Mouse (Mus musculus) left cerebral cortex, postnatal 25 days (tissue): Measurements from ENCODE around the gene Hacd4. TPM values are rescaled to one million over a fixed set of nuclear protein-coding genes. Genes with fewer than 3 reads are reported as not detected.

Experiments
- DNase-seq, 2 experiments: peaks; one replicate each; pipeline ENCODE4 v3.0.0; 2022; ENCODE audit warnings: low spot score in 2 of 2, mixed read lengths in 1 of 2
- intact Hi-C: fragments of 180-260 bp; cut with DNase I; formaldehyde crosslinking; loops from one replicate; pipeline ENCODE4 v1.15.1; 2025
- total RNA-seq, 2 experiments: library from RNA; stranded (reverse); gene quantifications; 2 replicates each; pipeline ENCODE4 v1.2.3; 2021

Gene Hacd4
- 1 to 10 TPM; 1.1 to 2.0 TPM for total RNA-seq

DNA sequence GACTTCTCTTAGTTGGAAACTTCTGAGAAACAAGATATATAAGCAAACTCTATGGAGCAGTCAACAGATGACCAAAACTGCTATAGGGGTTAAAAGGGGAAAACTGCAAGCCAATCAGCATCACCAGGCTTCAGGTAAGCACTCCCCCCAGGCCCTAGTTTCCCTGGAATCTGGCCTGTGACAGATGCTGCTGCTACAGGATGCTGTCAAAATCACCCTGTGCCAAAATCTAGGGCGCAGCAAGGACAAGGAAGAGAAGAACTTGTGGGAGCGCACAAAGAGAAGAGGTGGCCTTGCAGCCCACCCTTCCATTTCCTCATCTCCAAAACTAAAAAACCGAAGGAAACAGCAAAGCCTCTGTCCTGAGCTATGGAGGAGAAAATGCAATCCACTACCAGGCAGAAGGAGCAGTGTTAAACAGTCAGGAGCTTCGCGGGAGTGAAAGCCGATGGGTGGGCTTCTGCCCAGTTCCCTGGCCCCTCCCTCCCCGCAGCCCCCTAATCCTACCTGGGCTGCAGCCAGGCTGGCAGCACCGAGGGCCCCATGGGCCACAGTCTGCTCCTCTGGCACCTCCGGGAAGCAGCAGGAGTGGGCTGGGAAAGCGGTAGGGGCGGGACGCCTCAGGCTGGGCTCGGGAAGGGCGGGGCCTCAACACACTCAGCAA is at the start of gene Hacd4:
Gene Hacd4 (minus strand): TSS at position 603 of the 664 bp plus-strand sequence.
- intact Hi-C loops = no loop called here
- DNase-seq = peak in 1 of 2 experiments; percentile 14

DNA sequence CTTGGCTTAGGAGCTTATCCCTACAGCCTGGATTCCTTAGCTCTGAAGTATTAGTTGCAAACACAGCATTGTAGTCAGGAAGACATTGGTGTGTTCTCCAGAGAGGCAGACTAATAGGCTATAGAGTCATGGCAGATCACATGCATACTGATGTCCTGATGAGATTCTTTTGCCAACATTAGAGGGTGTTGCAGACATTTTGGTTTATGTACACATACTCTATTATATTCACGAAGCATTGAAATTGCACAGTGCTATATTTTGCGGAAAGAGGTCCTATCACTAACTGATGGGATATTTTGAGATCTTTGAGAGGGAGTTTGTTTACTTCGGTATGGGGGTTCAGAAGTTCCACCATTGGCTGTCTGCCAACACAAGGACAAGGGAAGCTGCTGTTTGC is 49.4 kb upstream of the Hacd4 start:
- DNase-seq = no peak
- intact Hi-C loops = no loop called here

DNA sequence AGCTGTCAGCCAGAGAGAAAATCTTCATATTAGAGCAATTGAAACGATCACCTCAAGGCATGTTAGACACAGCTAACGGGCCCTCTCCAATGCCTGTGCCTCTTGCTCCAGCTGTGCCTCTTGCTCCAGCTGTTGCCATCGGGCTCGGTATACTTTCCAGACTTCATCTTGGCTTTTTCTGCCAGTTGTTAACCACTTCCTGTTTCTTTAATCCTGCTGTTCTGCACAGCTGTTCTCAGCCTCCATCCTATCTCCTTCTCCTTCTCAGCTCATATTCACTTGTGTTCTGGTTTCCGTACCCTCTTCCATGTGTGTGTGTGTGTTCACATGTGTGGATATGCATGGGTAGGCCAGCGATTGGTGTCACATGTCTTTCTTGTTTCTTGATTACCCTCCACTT is 41.4 kb upstream of the Hacd4 start:
- DNase-seq = no peak
- intact Hi-C loops = no loop called here

DNA sequence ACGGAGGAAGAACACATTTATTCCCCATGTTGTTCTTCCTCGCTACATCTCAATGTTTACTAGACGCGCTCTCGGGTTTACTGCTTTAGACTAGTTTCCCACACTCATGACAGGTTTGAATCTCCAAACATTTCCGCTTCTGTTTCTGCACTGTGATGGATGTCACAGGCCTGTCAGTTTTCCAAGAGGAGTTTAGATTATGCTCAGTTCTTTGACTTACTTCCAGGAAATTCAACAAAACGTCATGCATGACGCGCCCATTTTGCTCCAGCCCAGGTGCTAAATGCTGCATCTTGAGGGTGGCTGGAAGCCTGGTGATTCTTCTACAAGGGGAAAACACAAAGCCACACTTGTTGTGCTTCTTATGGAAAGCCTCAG is 40.1 kb upstream of the Hacd4 start:
- no peak for DNase-seq
- intact Hi-C loops = no loop called here

DNA sequence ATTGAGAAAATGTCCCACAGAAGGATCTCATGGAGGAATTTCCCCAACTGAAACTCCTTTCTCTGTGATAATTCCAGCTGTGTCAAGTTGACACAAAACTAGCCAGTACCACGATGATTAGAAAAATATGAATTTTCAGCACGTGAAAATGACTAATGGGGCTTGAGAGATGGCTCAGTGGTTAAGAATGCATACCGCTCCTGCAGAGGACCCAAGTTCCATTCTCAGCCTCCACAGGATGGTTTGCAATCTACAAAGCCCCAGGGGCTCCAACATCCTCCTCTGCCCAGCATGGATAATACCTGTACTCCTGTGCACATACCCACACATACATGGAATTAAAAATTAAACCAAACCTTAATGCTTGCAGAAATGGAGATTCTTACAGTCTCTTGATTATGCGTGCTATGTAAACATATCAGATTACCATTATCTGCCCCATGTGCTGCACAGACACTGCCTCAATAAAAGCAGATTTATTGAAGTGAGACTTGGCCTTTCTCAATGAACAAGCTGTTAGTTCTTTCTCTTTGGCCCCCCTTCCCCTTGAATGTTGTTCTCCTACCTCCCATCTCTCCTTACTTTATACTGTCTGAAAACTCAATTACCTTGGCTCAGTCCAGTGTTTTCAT is 39.6 kb upstream of the Hacd4 start:
- no peak for DNase-seq
- intact Hi-C loops = no loop called here

DNA sequence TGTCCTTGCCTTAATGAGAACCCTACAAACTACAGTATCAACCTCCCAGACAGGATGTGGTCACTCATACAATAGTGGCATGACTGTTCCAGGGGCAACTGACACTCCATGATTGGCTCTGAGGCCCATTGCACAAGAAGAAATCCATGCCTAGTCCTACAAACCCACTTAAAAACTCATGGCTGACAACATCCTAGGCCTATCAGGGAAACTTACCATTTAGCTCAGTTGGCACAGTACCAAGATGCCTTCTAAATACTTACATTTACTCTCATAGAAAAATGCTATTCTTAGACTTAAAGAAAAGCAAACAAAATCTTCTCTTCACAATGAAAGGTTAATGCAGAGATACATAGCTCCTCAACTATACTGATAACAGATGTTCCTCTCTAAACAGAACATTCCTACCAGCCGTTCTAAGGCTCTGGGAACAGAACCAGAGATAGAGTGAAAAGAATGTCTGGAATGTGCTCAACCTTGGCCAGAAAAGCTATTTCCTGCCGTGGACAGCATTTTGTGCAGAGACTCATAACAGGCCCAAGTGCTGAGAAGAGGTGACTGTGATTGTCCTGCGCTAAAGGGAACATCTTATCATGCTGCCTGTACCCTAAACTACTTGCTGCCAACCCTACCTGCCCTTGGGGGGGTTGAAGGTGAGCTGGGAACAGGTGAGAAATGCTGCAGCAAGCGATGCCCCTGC is 37.9 kb upstream of the Hacd4 start:
- DNase-seq = no peak
- intact Hi-C loops = no loop called here

DNA sequence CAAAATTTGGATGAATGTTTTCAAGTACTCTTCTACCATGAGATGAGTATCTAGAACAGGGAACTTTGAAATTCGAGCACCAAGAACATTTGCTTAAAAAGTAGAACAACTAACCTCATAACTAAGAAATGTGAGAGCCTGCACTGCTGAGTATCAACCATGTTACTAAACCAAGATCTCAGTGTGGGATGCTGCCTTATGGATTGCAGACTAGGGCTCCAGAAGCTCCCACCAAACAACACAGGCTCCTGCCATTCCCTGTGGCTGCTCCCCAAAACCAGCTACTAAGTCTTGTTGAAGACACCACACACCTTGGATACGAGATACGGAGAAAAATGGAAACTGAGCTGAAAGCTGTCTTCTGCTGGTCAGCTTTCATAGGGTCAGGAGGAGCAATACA is 37.4 kb upstream of the Hacd4 start:
- peak in 1 of 2 experiments; percentile 4 for DNase-seq
- intact Hi-C loops = no loop called here

DNA sequence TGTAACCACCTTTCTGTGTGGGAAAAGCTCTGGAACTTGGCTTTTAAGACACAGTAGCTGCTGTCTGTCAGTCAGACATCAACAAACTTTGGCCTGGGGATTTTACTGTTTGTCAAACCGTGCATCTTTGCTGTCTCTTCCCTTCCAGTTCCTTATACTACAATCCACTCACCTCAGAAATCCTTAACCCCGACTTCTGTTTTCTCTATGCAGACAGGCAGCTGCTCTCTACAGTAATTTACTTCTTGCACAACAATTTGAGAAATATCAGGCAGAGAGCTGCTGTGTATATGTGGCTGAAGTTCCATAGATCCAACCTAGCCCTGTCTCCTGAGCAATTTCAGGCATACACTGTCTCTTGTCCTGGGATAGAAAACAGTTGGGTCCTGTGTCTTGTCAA is 32.8 kb upstream of the Hacd4 start:
- no peak for DNase-seq
- intact Hi-C loops = no loop called here

DNA sequence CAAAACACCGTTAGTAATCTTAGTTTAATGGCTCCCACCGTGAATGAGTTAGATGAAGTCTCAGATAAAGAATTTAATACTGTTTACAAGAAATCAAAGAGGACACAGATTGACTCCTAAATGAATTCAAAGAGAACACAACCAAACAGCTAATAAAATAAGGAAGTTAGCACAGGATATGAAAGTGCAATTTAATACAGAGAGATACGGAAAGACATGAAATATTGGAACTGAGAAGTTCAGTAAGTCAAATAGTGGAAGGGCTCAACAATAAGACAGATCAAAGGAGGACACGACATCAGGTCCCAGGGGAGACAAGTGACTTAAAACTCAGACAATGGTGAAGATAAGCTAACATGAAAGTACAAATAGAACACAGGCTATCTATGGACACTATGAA is 25.8 kb upstream of the Hacd4 start:
- intact Hi-C loops = no loop called here
- DNase-seq = no peak

DNA sequence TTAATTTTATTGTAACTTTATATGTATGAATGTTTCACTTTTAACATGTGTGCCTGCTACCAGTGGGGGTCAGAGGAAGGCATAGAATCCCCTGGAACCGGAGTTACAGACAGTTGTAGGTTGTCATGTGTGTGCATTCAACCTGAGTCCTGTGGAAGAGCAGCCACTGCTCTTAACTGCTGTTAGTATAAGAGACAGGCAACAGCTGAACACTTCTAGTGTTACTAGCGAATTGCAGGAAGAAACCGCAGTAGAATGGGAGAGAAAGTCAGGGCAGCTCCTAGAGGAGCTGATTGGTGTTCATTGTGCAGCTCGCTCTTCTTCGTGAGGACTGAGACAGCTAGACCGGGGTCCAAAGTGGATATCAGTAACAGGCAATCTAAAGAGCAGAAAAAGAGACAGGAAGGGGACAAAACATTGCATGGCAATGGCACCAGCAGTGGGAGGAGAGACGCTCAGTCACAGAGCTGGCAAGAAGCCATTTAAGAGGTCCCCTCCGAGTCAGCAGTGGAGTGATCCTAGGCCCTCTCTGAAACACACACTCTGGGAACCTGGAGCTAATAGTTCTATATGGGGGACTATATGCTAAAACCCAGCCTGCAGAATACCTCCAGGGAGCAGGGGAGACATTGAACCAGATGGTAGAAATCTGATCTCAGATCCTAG is 24.4 kb upstream of the Hacd4 start:
- intact Hi-C loops = no loop called here
- DNase-seq = no peak

DNA sequence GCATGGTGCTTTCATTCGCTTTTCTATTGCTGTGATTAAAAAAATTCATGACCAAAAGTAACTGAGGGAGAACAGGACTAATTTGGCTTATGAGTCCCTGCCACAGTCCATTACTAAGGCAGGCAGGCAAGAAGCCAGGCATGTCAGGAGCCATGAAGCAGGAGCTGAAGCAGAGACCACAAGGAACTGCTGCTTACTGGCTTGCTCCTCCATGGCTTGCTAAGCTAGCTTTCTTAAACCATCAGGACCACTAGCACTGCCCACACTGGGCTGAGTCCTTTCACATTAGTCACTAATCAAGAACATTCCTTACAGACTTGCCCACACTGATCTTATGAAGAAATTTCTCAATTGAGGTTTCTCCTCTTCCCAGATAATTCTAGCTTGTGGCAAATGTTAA is 23.8 kb upstream of the Hacd4 start:
- intact Hi-C loops = no loop called here
- DNase-seq = no peak

DNA sequence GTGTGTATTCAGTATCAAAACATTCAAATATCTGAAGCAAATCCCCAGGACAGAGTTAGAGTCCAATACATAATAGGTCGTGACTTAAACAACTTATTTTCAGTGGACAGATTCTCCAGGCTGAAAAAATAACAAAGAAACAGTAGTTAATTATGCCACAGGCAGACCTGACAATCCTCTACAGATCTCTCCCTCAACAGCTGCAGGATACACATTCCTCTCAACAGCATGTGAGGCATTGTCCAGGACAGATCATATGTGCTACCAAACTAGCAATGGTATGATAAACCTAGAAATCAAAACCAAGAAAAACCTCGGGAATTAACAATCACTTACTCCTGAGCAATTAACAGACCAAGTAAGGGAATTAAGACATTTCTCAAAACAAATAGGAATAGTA is 22.6 kb upstream of the Hacd4 start:
- intact Hi-C loops = no loop called here
- no peak for DNase-seq

DNA sequence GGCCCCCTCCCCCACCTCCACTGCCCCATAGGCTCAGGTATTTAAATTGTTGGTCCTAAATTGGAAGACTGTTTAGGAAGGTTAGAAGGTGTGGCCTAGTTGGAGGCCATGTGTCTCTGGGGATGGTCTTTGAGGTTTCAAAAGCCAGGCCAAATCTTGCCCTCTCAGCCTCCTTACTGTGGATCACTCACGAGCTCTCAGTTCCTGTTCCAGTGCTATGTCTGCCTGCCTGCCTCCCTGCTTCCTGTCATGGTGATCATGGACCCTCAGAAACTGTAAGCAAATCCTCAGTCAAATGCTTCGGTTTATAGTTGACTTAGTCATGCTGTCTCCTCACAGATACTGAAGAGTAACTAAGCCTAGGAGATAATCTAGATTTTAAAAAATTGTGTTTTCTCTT is 19.9 kb upstream of the Hacd4 start:
- intact Hi-C loops = no loop called here
- DNase-seq = no peak

DNA sequence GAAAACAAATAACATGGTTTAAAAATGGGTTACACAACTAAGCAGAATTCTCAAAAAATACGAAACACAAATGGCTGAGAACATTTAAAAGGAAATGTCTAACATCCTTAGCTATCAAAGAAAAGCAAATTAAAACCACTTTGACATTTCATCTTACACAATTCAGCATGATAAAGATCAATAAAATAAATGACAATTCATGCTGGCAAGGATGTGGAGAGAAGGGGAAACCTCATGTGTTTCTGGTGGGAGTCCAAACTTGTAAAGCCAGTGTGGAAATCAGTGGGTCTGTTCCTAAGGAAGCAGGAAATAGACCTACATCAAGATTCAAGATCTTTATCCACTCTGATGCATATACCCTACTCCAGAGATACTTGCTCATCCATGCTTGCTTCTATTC is 19.4 kb upstream of the Hacd4 start:
- intact Hi-C loops = no loop called here
- no peak for DNase-seq

DNA sequence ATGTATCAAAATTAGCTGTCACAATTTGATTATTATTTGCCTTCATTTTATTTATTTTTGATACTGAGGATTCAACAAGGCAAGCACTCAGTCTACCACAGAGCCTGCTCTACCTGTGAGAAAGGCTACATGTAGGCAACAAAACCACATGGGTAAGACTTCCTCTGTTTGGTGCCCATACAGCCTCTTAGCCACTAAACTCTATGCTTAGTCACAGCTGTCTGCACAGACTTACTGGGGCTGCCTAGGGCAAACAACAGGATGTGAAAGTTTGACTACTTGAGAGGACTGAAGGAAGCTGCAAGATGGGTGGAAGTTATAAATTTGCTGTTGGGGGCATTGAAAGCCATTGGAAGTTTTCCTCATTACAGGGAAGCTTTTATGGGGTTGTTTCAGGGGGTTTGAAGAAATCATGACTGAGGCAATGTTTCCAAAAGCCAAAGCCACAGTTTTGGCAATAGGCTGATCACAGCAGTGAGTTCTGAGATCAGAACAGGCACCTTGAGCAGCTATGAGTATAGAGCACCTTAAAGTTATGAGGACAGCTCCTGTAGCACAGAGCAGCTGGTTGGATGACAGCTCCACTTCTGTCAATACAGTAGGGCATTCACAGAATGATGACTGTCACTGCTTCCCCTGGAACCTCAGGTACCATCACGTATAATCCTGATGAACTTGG is 11.5 kb upstream of the Hacd4 start:
- DNase-seq = no peak

DNA sequence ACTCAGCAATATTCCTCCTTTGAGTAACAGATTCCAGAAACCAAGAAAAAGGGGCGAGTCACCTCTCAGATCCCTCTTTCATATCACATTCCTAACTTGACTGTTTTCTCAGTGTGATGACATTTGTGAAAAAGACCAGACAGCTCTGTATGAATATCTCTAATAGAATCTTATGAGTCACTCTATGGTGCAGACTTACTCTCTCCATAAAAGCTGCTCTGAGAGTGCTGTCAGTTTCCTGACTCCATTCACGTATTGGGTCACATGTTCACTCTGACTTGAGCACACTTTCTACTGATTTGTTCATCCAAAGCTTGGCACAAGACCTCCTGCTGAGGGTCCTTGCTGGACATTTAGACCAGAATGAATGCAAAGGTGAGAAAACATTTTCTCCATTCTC is 10.2 kb upstream of the Hacd4 start:
- intact Hi-C loops = no loop called here
- DNase-seq = no peak

More for the DNA sequence above, 11.5 kb upstream of the Hacd4 start:
- intact Hi-C loops = no loop called here

DNA sequence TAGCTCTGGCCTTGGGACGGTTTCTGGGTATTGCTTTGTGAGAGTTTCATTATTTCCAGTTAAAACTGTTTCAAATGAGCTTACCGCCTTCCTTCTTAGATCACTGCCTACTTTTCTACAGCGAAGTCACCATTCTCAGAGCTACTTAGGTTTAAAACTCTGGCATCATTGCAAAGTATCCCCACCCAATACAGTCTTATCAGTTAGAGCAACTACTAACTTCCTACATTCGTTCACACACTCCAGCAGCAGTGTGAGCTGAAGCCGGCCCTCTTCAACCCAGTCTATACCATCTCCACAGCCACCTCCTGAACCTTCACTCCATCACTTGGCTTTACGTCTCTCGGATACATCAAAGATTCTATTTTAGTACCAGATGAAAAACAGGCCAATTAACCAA is 2.1 kb upstream of the Hacd4 start:
- DNase-seq = no peak
- intact Hi-C loops = no loop called here

DNA sequence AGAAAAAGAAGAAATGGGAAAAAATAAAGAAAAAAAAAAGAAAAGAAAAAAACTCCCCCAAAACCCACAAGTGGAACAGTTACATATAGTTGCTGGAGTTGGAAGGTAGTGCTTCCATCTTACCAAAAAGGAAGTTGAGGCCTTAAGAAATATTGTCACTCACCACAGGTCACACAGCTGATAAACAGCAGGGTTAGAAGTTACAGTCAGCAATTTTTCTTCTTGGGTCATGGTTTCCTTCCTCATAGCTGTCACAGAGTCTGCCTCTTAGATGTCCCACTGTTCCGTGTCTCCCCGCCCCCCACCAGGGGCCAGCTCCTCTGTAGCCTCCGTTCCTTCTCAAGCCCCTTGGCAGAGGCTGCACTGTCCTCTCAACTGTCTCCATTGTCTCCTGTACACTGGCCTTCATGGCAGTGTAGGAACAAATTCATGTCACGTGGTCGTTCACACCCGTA is 968 bp upstream of the Hacd4 start:
- intact Hi-C loops = no loop called here
- no peak for DNase-seq

DNA sequence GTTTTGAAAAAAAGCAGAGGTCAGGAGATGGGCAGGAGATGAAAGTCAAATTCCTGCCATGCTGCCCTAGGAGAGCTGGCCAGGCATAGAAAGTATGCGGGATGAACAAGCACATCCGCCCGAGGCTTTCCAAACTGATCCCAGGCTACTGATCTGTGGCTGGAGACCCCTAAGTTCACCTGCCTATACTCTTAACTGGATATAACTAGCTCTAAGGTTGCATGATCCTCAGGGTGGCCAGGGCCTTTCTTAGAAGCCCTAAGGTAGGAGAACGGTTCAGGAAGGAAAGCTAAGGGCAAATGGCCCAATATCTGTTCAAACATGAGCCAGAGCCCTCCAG is 232 bp upstream of the Hacd4 start:
- DNase-seq = no peak
- intact Hi-C loops = no loop called here

DNA sequence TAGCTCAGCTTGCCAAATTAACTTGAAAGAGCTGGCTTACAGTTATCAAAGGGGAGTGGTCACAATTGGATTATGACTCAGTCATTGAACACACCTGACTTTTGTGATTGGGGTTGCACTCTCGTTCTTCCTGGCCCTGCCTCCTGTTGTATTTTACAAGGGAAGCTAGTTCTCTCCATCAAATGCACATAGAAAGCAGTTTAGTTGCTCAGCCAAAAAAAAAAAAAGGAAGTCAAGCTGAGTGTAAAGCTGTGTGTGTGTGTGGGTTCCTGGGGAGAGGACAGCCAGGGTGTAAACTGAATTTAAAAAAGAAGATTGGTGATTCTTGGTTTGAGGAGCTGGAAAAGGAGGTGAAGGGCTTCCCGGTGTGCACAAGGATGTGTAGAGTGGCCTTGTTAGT is 811 bp downstream of the Hacd4 start:
- intact Hi-C loops = no loop called here
- DNase-seq = no peak
